Mouse (Mus musculus) neural tube, embryonic 12.5 days (tissue): Measurements from ENCODE around the gene Npas3. TPM values are rescaled to one million over a fixed set of nuclear protein-coding genes. Genes with fewer than 3 reads are reported as not detected.

Experiments used
- ATAC-seq: fragments of 200-750 bp; cut with Nextera tagmentation; 2 replicates; pipeline ENCODE4 v1.8.0; 2017; ENCODE audit warnings: low read depth, mild to moderate bottlenecking, moderate TSS enrichment, moderate library complexity; ENCODE audit not compliant: low FRiP score
- H3K27ac ChIP-seq: fragments of 300-500 bp; sonication (generic); 2 replicates; pipeline ENCODE4 v1.5.1; 2016
- H3K27me3 ChIP-seq: fragments of 300-500 bp; sonication (generic); replicated peaks from 2 replicates; pipeline ENCODE4 v1.6.1; 2016; ENCODE audit warnings: mild to moderate bottlenecking
- H3K36me3 ChIP-seq: fragments of 300-500 bp; sonication (generic); 2 replicates; pipeline ENCODE4 v1.6.1; 2016; ENCODE audit warnings: mild to moderate bottlenecking
- H3K4me1 ChIP-seq: fragments of 300-500 bp; sonication (generic); 2 replicates; pipeline ENCODE4 v1.6.1; 2016
- H3K4me2 ChIP-seq: fragments of 300-500 bp; sonication (generic); replicated peaks from 2 replicates; pipeline ENCODE4 v1.6.1; 2016; ENCODE audit warnings: mild to moderate bottlenecking
- H3K4me3 ChIP-seq: fragments of 300-500 bp; sonication (generic); 2 replicates; pipeline ENCODE4 v1.5.1; 2016
- H3K9ac ChIP-seq: fragments of 300-500 bp; sonication (generic); 2 replicates; pipeline ENCODE4 v1.6.1; 2016; ENCODE audit warnings: mild to moderate bottlenecking
- H3K9me3 ChIP-seq: fragments of 300-500 bp; sonication (generic); 2 replicates; pipeline ENCODE4 v1.6.1; 2016; ENCODE audit warnings: mild to moderate bottlenecking
- WGBS: fragments of 180-500 bp; shearing (Covaris S2); methylation state at CpG from one replicate; pipeline ENCODE4 v1.1.7; 2016; 5-methylcytosine and 5-hydroxymethylcytosine counted together
- polyA plus RNA-seq: library from polyadenylated mRNA; unstranded; fragments of >200 nt; fragmentation: Nextera tagmentation; extraction: Ambion mirVana; gene quantifications from 2 replicates; pipeline ENCODE4 v1.2.1, GENCODE M21; 2016

Gene Npas3
- polyA plus RNA-seq, 1 experiment from 2014 or later, result 21.4 TPM

GRCm38 (mm10) chr12:53999647-54000637 lies 751.5 kb downstream of the Npas3 start:
- 62% methylated on average over 15 of the region's 15 CpGs for WGBS
- ATAC-seq, result no peak
- no peak overlapping the region for H3K4me2 ChIP-seq
- no peak overlapping the region for H3K4me3 ChIP-seq
- no peaks in the 10 kb centered on the region for H3K27me3 ChIP-seq
- no peaks in the 10 kb centered on the region for H3K9me3 ChIP-seq
- no peak overlapping the region for H3K9ac ChIP-seq
- H3K27ac ChIP-seq, result no peak overlapping the region
- H3K4me1 ChIP-seq, result peaks cover 6% of the 10 kb centered on the region; the same call in 1 of the 2 replicates
- 0 out of 2 replicates have a peak, but pooled peaks cover 3% of the 10 kb centered on the region for H3K36me3 ChIP-seq

GRCm38 (mm10) chr12:54002496-54002895 lies 754.0 kb downstream of the Npas3 start:
- H3K4me1 ChIP-seq, result peaks cover 6% of the 10 kb centered on the region; the same call in 1 of the 2 replicates
- H3K9me3 ChIP-seq, result no peaks in the 10 kb centered on the region
- H3K36me3 ChIP-seq, result 0 out of 2 replicates have a peak, but pooled peaks cover 6% of the 10 kb centered on the region
- ATAC-seq, result no peak
- no peaks in the 10 kb centered on the region for H3K27me3 ChIP-seq
- H3K27ac ChIP-seq, result no peak overlapping the region
- H3K4me3 ChIP-seq, result no peak overlapping the region
- 74% methylated on average over 4 of the region's 4 CpGs for WGBS
- H3K9ac ChIP-seq, result no peak overlapping the region
- no peak overlapping the region for H3K4me2 ChIP-seq

DNA sequence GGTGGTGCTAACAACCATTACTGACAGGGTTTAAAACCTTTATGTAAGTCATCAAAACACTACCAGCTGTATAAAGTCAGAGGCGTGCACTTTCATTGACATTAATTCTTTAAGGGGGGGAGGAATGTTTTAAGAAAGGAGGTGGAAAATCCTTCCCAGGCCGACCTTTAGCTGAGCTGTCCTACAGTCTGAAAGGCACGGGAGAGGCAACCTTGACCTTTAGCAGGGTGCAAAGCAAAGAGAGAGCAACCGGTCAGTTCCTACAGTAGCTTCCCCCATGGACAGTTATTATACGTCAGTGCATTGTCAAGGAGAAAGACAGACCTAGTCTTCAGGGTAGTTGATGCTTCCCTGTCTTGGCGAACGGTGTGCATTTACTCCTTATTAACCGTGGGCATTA lies 756.1 kb downstream of the Npas3 start:
- Histone ChIP-seq H3K4me3 (no peak overlapping the region), H3K27ac (no peak overlapping the region), H3K9me3 (no peaks in the 10 kb centered on the region), H3K9ac (no peak overlapping the region), H3K4me2 (no peak overlapping the region), H3K27me3 (no peaks in the 10 kb centered on the region), H3K4me1 (peaks cover 6% of the 10 kb centered on the region; the same call in 1 of the 2 replicates), H3K36me3 (0 out of 2 replicates have a peak, but pooled peaks cover 6% of the 10 kb centered on the region)
- 69% methylated on average over 8 of the region's 8 CpGs for WGBS
- no peak for ATAC-seq

GRCm38 (mm10) chr12:54005546-54005945 lies 757.1 kb downstream of the Npas3 start:
- WGBS, result 74% methylated on average over 4 of the region's 4 CpGs
- Histone ChIP-seq H3K4me3 (no peak overlapping the region), H3K4me1 (0 out of 2 replicates have a peak, but pooled peaks cover 1% of the 10 kb centered on the region), H3K27me3 (no peaks in the 10 kb centered on the region), H3K9ac (no peak overlapping the region), H3K27ac (no peak overlapping the region), H3K36me3 (0 out of 2 replicates have a peak, but pooled peaks cover 6% of the 10 kb centered on the region), H3K9me3 (no peaks in the 10 kb centered on the region), H3K4me2 (no peak overlapping the region)
- ATAC-seq, result no peak

DNA sequence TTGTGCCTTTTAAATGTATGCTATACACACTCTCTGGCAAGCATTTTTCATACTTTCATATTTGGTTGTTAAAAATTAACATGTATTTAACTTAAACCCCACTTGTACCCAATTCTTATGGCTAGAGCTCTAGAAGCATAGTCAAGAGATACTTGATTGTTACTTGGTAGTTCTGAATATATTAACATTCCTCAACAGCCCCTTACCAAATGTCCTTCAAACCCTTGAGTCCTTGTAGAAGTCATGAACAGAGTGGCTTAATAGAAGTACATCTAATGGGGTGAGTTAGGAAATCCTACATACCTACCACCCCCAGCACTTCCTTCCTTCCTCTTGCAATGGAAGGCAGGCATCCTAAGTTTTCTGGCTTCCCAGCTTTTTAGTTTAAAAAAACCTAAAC lies 766.8 kb downstream of the Npas3 start:
- Histone ChIP-seq H3K36me3 (no peaks in the 10 kb centered on the region), H3K27me3 (no peaks in the 10 kb centered on the region), H3K9ac (no peak overlapping the region), H3K4me2 (no peak overlapping the region), H3K27ac (no peak overlapping the region), H3K4me1 (no peaks in the 10 kb centered on the region), H3K9me3 (no peaks in the 10 kb centered on the region), H3K4me3 (no peak overlapping the region)
- no peak for ATAC-seq

DNA sequence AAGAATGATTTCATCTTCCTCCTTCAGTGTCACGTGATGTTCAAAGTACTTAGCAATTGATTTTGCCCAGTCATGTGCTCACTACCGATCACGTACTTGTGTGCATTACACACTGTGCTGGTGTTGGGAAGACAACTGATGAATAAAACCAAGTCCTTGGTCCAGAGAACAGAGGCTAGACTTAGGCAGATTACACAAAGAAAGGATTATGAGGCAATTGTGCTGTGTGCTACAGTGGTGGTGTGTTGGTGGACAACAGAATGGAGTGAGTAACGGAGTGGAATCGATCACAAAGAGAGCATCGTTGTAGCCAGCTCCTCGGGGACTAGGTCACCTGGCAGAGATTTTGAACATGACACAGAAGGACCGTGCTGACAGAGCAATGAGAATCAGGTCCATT lies 769.5 kb downstream of the Npas3 start:
- 87% methylated on average over 8 of the region's 8 CpGs for WGBS
- H3K4me1 ChIP-seq, result no peaks in the 10 kb centered on the region
- no peak for ATAC-seq

GRCm38 (mm10) chr12:54019979-54020378 lies 771.5 kb downstream of the Npas3 start:
- Histone ChIP-seq H3K27ac (no peak overlapping the region), H3K27me3 (no peaks in the 10 kb centered on the region), H3K9ac (no peak overlapping the region), H3K9me3 (no peaks in the 10 kb centered on the region), H3K36me3 (no peaks in the 10 kb centered on the region), H3K4me1 (no peaks in the 10 kb centered on the region), H3K4me3 (no peak overlapping the region), H3K4me2 (no peak overlapping the region)
- ATAC-seq, result no peak
- WGBS, result 81% methylated on average over 8 of the region's 8 CpGs

More for the DNA sequence above, 769.5 kb downstream of the Npas3 start:
- no peak overlapping the region for H3K4me3 ChIP-seq
- H3K9ac ChIP-seq, result no peak overlapping the region
- H3K4me2 ChIP-seq, result no peak overlapping the region
- no peak overlapping the region for H3K27ac ChIP-seq
- H3K27me3 ChIP-seq, result no peaks in the 10 kb centered on the region
- H3K9me3 ChIP-seq, result no peaks in the 10 kb centered on the region
- H3K36me3 ChIP-seq, result no peaks in the 10 kb centered on the region

GRCm38 (mm10) chr12:54034666-54035346 lies 786.3 kb downstream of the Npas3 start:
- Histone ChIP-seq H3K4me2 (peak overlapping the region; percentile 26), H3K4me1 (peaks cover 20% of the 10 kb centered on the region), H3K27me3 (no peaks in the 10 kb centered on the region), H3K36me3 (no peaks in the 10 kb centered on the region), H3K9ac (peak overlapping the region; percentile 38; the same call in 1 of the 2 replicates), H3K27ac (peak overlapping the region; percentile 42; the same call in 1 of the 2 replicates), H3K4me3 (no peak overlapping the region), H3K9me3 (no peaks in the 10 kb centered on the region)
- WGBS, result 15% methylated on average over 8 of the region's 8 CpGs
- peak; percentile 94 for ATAC-seq

DNA sequence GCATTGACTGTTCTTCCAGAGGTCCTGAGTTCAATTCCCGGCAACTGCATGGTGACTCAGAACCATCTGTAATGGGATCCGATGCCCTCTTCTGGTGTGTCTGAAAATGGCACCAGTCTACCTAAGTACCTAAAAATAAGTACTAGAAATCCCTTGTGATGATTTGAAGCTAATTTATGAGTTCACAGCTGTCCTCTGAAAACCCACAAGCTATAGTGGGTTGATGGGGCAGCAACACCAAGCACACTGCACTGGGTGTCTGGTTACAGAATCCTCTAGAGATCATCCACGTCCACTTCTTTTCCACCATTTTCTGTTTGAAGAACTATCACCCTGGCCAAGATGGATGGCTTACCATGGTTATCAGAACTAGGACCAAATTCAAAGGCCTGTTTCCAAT lies 789.1 kb downstream of the Npas3 start:
- ATAC-seq, result no peak
- no peak overlapping the region for H3K4me3 ChIP-seq
- no peaks in the 10 kb centered on the region for H3K27me3 ChIP-seq
- no peak overlapping the region for H3K4me2 ChIP-seq
- H3K9me3 ChIP-seq, result no peaks in the 10 kb centered on the region
- 91% methylated on average over 3 of the region's 3 CpGs for WGBS
- H3K36me3 ChIP-seq, result no peaks in the 10 kb centered on the region
- H3K9ac ChIP-seq, result no peak overlapping the region
- peaks cover 20% of the 10 kb centered on the region for H3K4me1 ChIP-seq
- H3K27ac ChIP-seq, result no peak overlapping the region

GRCm38 (mm10) chr12:54042996-54043544 lies 794.6 kb downstream of the Npas3 start:
- H3K4me3 ChIP-seq, result no peak overlapping the region
- H3K36me3 ChIP-seq, result no peaks in the 10 kb centered on the region
- no peak overlapping the region for H3K27ac ChIP-seq
- H3K4me1 ChIP-seq, result 0 out of 2 replicates have a peak, but pooled peaks cover 4% of the 10 kb centered on the region
- H3K9me3 ChIP-seq, result no peaks in the 10 kb centered on the region
- H3K27me3 ChIP-seq, result no peaks in the 10 kb centered on the region
- WGBS, result 69% methylated on average over 9 of the region's 9 CpGs
- ATAC-seq, result no peak
- H3K4me2 ChIP-seq, result no peak overlapping the region
- H3K9ac ChIP-seq, result no peak overlapping the region

DNA sequence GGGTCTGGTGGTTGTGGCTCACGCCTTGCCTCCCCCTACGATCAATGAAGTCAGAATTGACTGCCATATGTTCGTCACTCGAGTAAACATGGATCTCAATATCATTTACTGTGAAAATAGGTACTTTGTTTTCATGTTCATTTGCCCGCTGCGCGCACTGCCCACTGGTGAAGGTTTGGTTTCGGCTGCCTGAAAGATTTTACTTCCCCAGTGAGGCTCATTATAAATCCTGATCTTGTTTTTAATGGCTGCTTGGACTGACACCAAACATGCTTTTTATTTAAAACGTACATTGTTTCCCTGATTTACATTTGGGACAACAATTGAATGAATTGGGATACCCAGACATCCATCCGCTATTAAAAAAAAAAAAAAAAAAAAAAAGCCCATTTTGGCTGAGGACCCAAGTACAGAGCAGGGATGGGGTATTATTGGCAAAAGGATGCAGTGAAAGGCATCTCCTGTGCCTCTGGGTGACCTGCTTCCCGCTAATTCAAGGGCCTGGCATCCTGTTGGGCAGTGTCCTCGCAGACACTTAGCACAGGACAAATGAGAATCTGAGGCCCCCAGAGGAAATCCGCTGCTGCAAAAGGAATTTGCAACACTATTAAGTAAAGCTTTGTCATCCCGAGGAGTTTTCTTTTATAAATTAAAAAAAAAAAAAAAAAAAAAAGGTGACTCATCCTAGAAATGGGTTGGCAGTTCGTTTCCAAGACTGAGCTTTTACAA lies 796.3 kb downstream of the Npas3 start:
- Histone ChIP-seq H3K4me1 (0 out of 2 replicates have a peak, but pooled peaks cover 4% of the 10 kb centered on the region), H3K27me3 (no peaks in the 10 kb centered on the region), H3K4me2 (no peak overlapping the region), H3K4me3 (no peak overlapping the region), H3K9me3 (no peaks in the 10 kb centered on the region), H3K9ac (no peak overlapping the region), H3K27ac (no peak overlapping the region), H3K36me3 (no peaks in the 10 kb centered on the region)
- no peak for ATAC-seq
- WGBS, result 62% methylated on average over 15 of the region's 15 CpGs
